Mouse (Mus musculus): Measurements from ENCODE around the gene Olfr593.
"Not testable (repeated sequence)": the region's sequence is repeated elsewhere in the genome, so short reads cannot be mapped to it uniquely, and the experiment has no call there.

Olfr593 gene

GRCm38 (mm10) chr7:103211562-103211961 is at the start of gene Olfr593:
Gene Olfr593, plus strand, starts transcription at chr7:103211862.
- no peak for DNase-seq

- no peak for DNase-seq
These were observed 42.0 kb upstream of the Olfr593 start for GRCm38 (mm10) chr7:103169697-103170096.

DNA sequence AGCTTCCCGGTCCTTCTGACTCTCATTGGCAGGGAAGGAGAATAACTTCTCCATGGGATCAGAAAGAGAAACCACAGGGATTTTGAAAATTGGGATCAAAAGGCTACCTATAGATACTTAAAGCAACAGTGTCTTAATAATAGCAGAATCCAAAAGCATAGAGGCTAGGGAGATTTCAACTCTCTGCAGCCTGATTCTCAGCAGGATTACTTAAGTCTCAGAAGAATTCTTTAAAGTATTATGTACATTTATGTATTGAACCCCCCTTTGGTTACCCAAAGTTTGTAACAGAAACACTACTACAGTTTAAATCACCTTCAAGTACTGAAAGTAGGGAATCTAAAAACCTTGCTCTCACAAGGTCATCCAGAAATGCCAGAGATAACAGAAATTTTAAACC is 33.4 kb upstream of the Olfr593 start, which contains the start of gene Olfr591:
Olfr591 (minus strand) TSS at position 101 of the 400 bp plus-strand sequence.
- DNase-seq, result no peak

GRCm38 (mm10) chr7:103184503-103184902 is 27.2 kb upstream of the Olfr593 start, which contains the start of gene Olfr592:
Gene Olfr592, plus strand, starts transcription at chr7:103184803.
- not testable (repeated sequence) for DNase-seq

DNA sequence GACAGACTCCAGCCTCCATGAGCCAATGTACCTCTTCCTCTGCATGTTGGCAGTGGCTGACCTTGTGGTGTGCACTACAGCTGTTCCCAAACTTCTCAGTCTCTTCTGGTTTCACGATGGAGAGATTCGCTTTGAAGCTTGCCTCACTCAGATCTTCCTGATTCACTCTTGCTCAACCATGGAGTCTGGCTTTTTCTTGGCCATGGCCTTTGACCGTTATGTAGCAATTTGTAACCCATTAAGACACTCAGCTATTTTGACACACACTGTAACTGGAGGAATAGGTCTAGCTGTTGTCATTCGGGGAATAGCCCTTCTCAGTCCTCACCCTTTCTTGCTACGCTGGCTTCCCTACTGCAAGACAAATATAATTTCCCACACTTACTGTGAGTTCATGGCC is 388 bp downstream of the Olfr593 start:
- not testable (repeated sequence) for DNase-seq

- DNase-seq, result no peak
These were observed 5.0 kb downstream of the Olfr593 start, which contains the start of gene Olfr594 for GRCm38 (mm10) chr7:103216696-103217095. Gene Olfr594, plus strand, starts transcription at chr7:103216996.

GRCm38 (mm10) chr7:103252405-103252804 is 40.7 kb downstream of the Olfr593 start, which contains the start of gene Usp17ld:
Gene Usp17ld, minus strand, starts transcription at chr7:103252505.
- DNase-seq, result not testable (repeated sequence)

Data from lung, postnatal 36 days (tissue).